Mouse (Mus musculus): ENCODE data around the gene Bag3.

GRCm38 (mm10) chr7:128544566-128545262, 21.3 kb downstream of the Bag3 start:
- no peak for TF ChIP-seq CTCF (IDR thresholded peaks at IDR 0.05)
- no peak for TF ChIP-seq POLR2A (IDR thresholded peaks at IDR 0.05; ENCODE audit: insufficient read depth, low read depth, low read length)
- TF ChIP-seq EP300 (IDR thresholded peaks at IDR 0.05; ENCODE audit: insufficient read depth, low read depth, low read length): no peak
